Mouse (Mus musculus) cerebellum, adult 2 months (tissue): ENCODE data around the gene Zfp462.

Source experiments
- CTCF ChIP-seq: fragments of 200-500 bp; IDR thresholded peaks from 2 replicates; pipeline ENCODE4 v1.5.1; 2011; ENCODE audit warnings: low read depth, mild to moderate bottlenecking, control low read depth, low read length, moderate library complexity, borderline replicate concordance; ENCODE audit not compliant: insufficient read depth
- POLR2A ChIP-seq: fragments of 200-500 bp; IDR thresholded peaks from 2 replicates; pipeline ENCODE4 v1.6.1; 2011; ENCODE audit warnings: low read length, control low read depth, borderline replicate concordance; ENCODE audit not compliant: insufficient read depth

DNA sequence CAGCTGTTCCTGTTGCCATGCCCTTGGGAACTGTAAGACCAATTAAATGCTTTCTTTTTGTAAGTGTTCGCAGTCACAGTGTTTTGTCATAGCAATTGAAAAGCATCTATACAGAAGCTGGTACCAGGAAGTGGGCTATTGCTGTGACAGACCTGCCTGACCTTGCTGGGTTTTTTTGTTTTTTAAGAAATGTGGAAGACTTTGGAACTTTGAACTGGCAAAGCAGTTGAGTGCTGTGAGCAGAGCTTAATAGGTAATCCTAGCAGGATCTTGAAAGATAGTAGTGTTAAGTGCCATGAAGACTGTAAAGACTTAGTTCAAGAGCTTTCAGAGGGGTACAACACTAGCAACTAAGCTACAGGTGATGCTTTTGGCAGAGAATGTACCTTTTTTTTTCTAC lies 7.7 kb upstream of the Zfp462 start:
- TF ChIP-seq POLR2A, result no peak
- TF ChIP-seq CTCF, result no peak
